Mouse (Mus musculus) A20 (cell line): ENCODE measurements around the gene Specc1.

Source experiments
- DNase-seq: peaks from one replicate; pipeline ENCODE4 v3.0.0-alpha.2; 2011; ENCODE audit warnings: low read depth, low spot score

Specc1 gene

GRCm38 (mm10) chr11:62087051-62087450, 130.5 kb downstream of the Specc1 start:
- DNase-seq, result no peak

- DNase-seq, result no peak
These were observed 132.1 kb downstream of the Specc1 start for GRCm38 (mm10) chr11:62088651-62089050.

- DNase-seq, result no peak
These were observed 133.8 kb downstream of the Specc1 start for GRCm38 (mm10) chr11:62090321-62090720.

GRCm38 (mm10) chr11:62103380-62103911, 146.9 kb downstream of the Specc1 start:
- DNase-seq, result no peak

- DNase-seq, result no peak
These were observed 149.9 kb downstream of the Specc1 start for GRCm38 (mm10) chr11:62106401-62106871.

GRCm38 (mm10) chr11:62107272-62107836, 150.8 kb downstream of the Specc1 start:
- DNase-seq, result no peak

- no peak for DNase-seq
These were observed 162.0 kb downstream of the Specc1 start for GRCm38 (mm10) chr11:62118561-62118960.

GRCm38 (mm10) chr11:62119871-62120270, 163.3 kb downstream of the Specc1 start:
- DNase-seq, result no peak

- DNase-seq, result no peak
These were observed 164.8 kb downstream of the Specc1 start for GRCm38 (mm10) chr11:62121365-62121764.

- DNase-seq, result peak; percentile 73
These were observed 171.1 kb downstream of the Specc1 start for GRCm38 (mm10) chr11:62127692-62128091.

- no peak for DNase-seq
These were observed 171.6 kb downstream of the Specc1 start for GRCm38 (mm10) chr11:62128197-62128596.

- DNase-seq, result no peak
These were observed 173.6 kb downstream of the Specc1 start for GRCm38 (mm10) chr11:62130191-62130590.

- DNase-seq, result no peak
These were observed 174.2 kb downstream of the Specc1 start for GRCm38 (mm10) chr11:62130685-62131295.

GRCm38 (mm10) chr11:62131601-62132000, 175.0 kb downstream of the Specc1 start:
- DNase-seq, result no peak

GRCm38 (mm10) chr11:62134191-62134590, 177.6 kb downstream of the Specc1 start:
- no peak for DNase-seq

- DNase-seq, result no peak
These were observed 188.9 kb downstream of the Specc1 start for GRCm38 (mm10) chr11:62145216-62146110.

GRCm38 (mm10) chr11:62146661-62147060, 190.1 kb downstream of the Specc1 start:
- no peak for DNase-seq

- no peak for DNase-seq
These were observed 191.5 kb downstream of the Specc1 start for GRCm38 (mm10) chr11:62148026-62148425.

GRCm38 (mm10) chr11:62148449-62148848, 191.9 kb downstream of the Specc1 start:
- no peak for DNase-seq

- DNase-seq, result no peak
These were observed 196.5 kb downstream of the Specc1 start for GRCm38 (mm10) chr11:62153057-62153456.

GRCm38 (mm10) chr11:62159803-62160202, 203.2 kb downstream of the Specc1 start:
- DNase-seq, result no peak

- no peak for DNase-seq
These were observed 204.9 kb downstream of the Specc1 start for GRCm38 (mm10) chr11:62161450-62161849.
